Mouse (Mus musculus): ENCODE data around the gene Degs2. TPM values are rescaled to one million over a fixed set of nuclear protein-coding genes. Genes with fewer than 3 reads are reported as not detected.
A peak's percentile ranks its signal among the peaks of the same experiment; 100 is the strongest.

Degs2 gene
- polyA plus RNA-seq, 1 experiment from 2014 or later = 1.7 TPM

DNA sequence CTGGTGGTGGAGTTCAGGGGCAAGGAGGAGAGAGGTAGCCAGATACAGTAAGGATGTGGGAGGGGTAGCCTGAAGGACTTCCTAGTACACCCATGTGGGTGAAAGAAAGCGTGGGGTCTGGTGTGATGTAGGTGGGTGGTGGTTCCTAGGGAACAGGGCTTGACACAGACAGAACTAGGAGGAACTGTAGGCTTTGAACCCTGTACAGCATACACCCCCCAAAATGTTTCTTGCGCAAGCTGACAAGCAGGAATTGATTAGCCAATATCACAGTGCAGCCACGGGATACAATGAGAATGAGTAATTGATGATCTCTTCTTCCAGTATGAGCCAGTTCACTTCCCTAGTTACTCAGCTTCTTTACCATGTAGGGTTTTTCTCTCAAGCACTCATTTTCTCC lies 63.0 kb downstream of the Degs2 start:
- Histone ChIP-seq H3K4me3 (no peak overlapping the region), H3K9me3 (no peaks in the 10 kb centered on the region), H3K27me3 (replicated peaks) (no peaks in the 10 kb centered on the region), H3K27ac (no peak overlapping the region), H3K4me1 (no peaks in the 10 kb centered on the region), H3K9ac (no peak overlapping the region), H3K36me3 (0 out of 2 replicates have a peak, but pooled peaks cover 10% of the 10 kb centered on the region), H3K4me2 (replicated peaks) (no peak overlapping the region)
- ATAC-seq (ENCODE audit: low FRiP score, low read depth) = no peak
- 87% methylated on average over 3 of the region's 3 CpGs for WGBS

DNA sequence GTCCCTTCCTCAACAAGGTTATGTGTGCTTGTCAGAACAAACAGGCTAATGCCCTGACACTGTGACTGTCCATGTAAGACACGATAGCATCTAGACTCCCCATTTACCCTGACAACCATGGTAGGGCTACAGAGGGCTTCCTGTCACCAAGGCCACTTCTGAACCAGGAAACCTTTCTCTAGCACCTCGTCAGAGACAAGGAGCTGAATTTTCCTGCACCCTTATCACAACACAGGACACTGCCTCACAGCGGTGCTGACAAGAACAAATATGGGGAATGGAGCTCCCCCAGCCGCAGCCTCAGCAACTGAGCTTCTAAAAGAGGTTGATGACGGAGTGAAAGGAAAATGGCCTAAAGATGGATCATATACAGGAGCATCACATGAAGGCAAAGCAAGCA lies 64.7 kb downstream of the Degs2 start:
- Histone ChIP-seq H3K9me3 (no peaks in the 10 kb centered on the region), H3K27ac (no peak overlapping the region), H3K4me2 (replicated peaks) (no peak overlapping the region), H3K36me3 (0 out of 2 replicates have a peak, but pooled peaks cover 10% of the 10 kb centered on the region), H3K9ac (no peak overlapping the region), H3K4me1 (no peaks in the 10 kb centered on the region), H3K27me3 (replicated peaks) (no peaks in the 10 kb centered on the region), H3K4me3 (no peak overlapping the region)
- no peak for ATAC-seq (ENCODE audit: low FRiP score, low read depth)
- 94% methylated on average over 5 of the region's 5 CpGs for WGBS

DNA sequence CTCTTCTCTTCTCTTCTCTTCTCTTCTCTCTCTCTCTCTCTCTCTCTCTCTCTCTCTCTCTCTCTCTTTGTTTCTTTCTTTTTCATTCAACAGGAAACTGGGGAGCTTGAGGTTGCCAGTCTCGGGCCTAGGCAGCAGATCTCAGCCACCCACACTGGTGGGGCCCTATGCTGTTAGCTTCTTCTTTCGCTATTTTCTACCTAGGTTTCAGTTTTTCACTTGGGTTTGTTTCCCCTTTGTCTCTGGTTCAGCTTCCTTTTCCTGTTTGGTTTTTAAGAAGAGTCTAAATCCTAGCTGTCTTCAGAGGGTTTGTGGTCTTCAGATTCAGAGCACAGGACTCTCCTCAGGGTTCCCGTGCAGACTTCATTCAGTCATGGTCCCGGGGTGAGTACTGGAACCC lies 66.6 kb downstream of the Degs2 start:
- H3K9me3 ChIP-seq = no peaks in the 10 kb centered on the region
- no peaks in the 10 kb centered on the region for H3K27me3 ChIP-seq (replicated peaks)
- H3K4me1 ChIP-seq = no peaks in the 10 kb centered on the region
- 93% methylated on average over 4 of the region's 4 CpGs for WGBS
- H3K4me2 ChIP-seq (replicated peaks) = no peak overlapping the region
- no peak overlapping the region for H3K27ac ChIP-seq
- no peak overlapping the region for H3K9ac ChIP-seq
- H3K36me3 ChIP-seq = 0 out of 2 replicates have a peak, but pooled peaks cover 10% of the 10 kb centered on the region
- H3K4me3 ChIP-seq = no peak overlapping the region
- ATAC-seq (ENCODE audit: low FRiP score, low read depth) = no peak

DNA sequence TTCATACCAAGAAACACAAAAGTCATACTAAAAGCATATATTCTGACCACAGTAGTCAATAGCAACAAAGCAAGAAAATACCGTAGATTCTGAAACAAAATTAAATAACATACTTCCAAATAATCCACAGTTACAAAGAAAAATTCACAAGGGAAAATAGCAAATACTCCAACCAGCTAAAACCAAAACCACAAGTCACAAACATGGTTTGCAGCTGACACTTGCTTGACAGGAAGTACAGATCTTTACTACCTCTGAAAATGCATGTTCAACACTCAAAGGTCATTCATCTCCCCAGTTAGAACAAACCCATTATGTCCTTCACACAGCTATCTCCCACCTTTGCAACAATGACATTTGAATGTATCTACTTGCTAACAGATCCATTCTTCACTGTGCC lies 68.1 kb downstream of the Degs2 start:
- no peaks in the 10 kb centered on the region for H3K27me3 ChIP-seq (replicated peaks)
- no peak overlapping the region for H3K4me3 ChIP-seq
- 0 out of 2 replicates have a peak, but pooled peaks cover 5% of the 10 kb centered on the region for H3K36me3 ChIP-seq
- H3K4me2 ChIP-seq (replicated peaks) = no peak overlapping the region
- no peak overlapping the region for H3K9ac ChIP-seq
- H3K4me1 ChIP-seq = no peaks in the 10 kb centered on the region
- whole genome bisulfite sequencing = 98% methylated on average over 1 of the region's 1 CpGs
- H3K9me3 ChIP-seq = no peaks in the 10 kb centered on the region
- no peak overlapping the region for H3K27ac ChIP-seq
- ATAC-seq (ENCODE audit: low FRiP score, low read depth) = no peak

DNA sequence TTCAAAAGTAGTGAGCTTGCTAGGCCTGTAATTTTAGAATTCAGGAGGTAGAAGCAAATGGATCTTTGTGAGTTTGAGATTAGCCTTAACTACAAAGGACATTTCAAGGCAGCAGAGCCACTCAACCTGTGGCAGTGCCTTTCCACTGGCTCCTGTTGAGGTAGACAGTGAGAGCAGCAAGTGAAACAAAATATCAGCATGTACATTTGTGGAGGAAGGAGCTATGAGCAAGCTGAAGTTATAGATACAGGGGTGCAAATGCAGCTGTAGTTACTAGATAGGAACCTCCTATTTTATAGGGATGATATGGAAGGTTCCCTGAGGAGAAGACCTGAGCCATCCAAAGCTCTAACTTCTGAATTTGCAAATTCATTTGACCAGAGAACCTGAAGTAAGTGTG lies 69.6 kb downstream of the Degs2 start:
- no peaks in the 10 kb centered on the region for H3K4me1 ChIP-seq

DNA sequence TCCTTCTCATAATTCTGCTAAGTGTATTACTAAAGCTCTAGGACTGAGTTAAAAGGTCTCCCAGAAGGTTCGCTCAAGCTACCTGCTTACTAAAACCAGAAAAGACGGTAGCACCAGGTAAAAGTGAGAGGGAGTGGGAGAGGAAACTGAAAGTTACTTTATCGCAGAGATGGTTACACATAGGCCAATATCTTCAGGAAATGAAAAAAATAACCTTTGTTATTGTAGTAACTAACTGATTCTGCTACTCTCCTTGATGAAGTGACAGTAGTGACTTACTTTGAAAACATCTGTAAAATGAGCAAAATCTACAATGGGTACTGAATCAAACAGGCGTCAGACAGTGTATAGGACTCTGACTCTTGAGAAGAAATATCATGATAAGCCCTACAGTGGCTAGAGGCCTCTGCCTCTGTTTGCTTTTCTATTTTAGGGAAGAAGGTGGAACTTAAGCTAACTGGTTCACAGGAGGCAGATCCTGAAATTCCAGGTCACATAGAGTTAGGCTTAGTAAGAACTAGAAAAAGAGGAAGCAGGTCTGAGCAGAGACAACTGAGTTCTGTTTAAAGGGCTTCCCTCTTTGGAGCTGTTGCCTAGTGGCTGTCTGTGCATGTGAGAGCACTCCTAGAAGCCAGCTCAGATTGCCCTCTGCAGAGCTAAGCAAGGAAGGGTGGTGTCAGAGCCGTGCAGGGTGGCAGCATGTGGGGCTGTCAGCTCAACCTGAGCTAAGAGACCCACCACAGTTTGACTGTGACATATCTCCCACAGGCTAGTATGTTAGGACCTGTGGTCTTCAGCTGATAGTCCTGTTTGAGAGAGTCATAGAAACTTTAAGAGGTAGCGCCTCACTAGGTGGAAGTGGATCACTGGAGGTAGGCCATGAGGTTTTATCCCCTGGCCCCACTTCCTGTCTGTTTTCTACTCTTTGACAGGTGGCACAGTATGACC lies 71.1 kb downstream of the Degs2 start:
- no peak overlapping the region for H3K4me3 ChIP-seq
- H3K27me3 ChIP-seq (replicated peaks) = no peaks in the 10 kb centered on the region
- H3K9ac ChIP-seq = no peak overlapping the region
- no peak overlapping the region for H3K4me2 ChIP-seq (replicated peaks)
- H3K9me3 ChIP-seq = no peaks in the 10 kb centered on the region
- no peak for ATAC-seq (ENCODE audit: low FRiP score, low read depth)
- 0 out of 2 replicates have a peak, but pooled peaks cover 5% of the 10 kb centered on the region for H3K36me3 ChIP-seq
- WGBS = 92% methylated on average over 6 of the region's 6 CpGs
- no peaks in the 10 kb centered on the region for H3K4me1 ChIP-seq
- no peak overlapping the region for H3K27ac ChIP-seq

More for the DNA sequence above, 69.6 kb downstream of the Degs2 start:
- no peak overlapping the region for H3K4me2 ChIP-seq (replicated peaks)
- H3K27me3 ChIP-seq (replicated peaks) = no peaks in the 10 kb centered on the region
- H3K9me3 ChIP-seq = no peaks in the 10 kb centered on the region
- H3K36me3 ChIP-seq = 0 out of 2 replicates have a peak, but pooled peaks cover 5% of the 10 kb centered on the region
- no peak overlapping the region for H3K27ac ChIP-seq
- H3K4me3 ChIP-seq = no peak overlapping the region
- H3K9ac ChIP-seq = no peak overlapping the region
- no peak for ATAC-seq (ENCODE audit: low FRiP score, low read depth)

DNA sequence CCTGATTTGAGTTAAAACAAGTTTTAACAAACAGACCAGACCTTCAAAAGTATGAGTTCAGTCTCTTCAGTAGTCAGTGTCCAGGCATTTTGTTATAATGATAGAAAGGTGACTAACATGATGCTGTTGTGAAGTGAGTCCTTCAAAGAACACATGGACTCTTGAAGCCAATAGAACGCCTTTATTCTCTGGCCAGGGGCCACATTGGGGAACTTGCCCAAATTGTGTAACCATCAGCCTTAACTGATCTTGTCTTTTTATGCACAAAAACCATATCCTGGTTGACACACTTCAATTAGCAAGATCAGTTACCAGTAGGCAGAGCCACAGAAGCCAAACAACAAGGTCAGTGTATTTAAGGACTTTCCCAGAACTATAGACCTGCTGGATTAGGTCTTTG lies 72.6 kb downstream of the Degs2 start:
- 96% methylated on average over 1 of the region's 1 CpGs for WGBS
- Histone ChIP-seq H3K9ac (no peak overlapping the region), H3K27me3 (replicated peaks) (no peaks in the 10 kb centered on the region), H3K4me1 (peaks cover 3% of the 10 kb centered on the region; the same call in 1 of the 2 replicates), H3K4me2 (replicated peaks) (no peak overlapping the region), H3K36me3 (0 out of 2 replicates have a peak, but pooled peaks cover under 1% of the 10 kb centered on the region), H3K9me3 (no peaks in the 10 kb centered on the region), H3K4me3 (no peak overlapping the region), H3K27ac (no peak overlapping the region)
- ATAC-seq (ENCODE audit: low FRiP score, low read depth) = no peak

MicroRNAs within 50 kb of the gene (microRNA counts, 519-probe panel; counts per million panel counts)
- microRNA mmu-miR-342-3p (6,125 counts per million, percentile 90 among the panel's probes with 10 or more counts), microRNA mmu-miR-342-5p (342 counts per million, percentile 67 among the panel's probes with 10 or more counts)

Small RNA genes within 50 kb of the gene (microRNA-seq; reads per million reads assigned to microRNA genes)
- gene Gm23872 = not detected
- 6,386 reads per million, percentile 93 among the genes with 10 or more reads in this experiment for gene Mir342

Other genes starting within 250 kb of the Degs2 start
- gene Evl, start 147.6 kb downstream of the Degs2 start, polyA plus RNA-seq (2016; fragmentation: Nextera tagmentation; extraction: Ambion mirVana) = 151 and 156 TPM in 2 replicates
- 18.4 and 19.8 TPM in 2 replicates for gene Yy1, start 90.7 kb upstream of the Degs2 start, polyA plus RNA-seq (2016; fragmentation: Nextera tagmentation; extraction: Ambion mirVana)
- gene Slc25a29, start 133.6 kb upstream of the Degs2 start, polyA plus RNA-seq (2016; fragmentation: Nextera tagmentation; extraction: Ambion mirVana) = 15.4 and 16.0 TPM in 2 replicates
- 12.2 and 14.5 TPM in 2 replicates for gene Slc25a47, start 133.7 kb upstream of the Degs2 start, polyA plus RNA-seq (2016; fragmentation: Nextera tagmentation; extraction: Ambion mirVana)
- 7.0 and 9.8 TPM in 2 replicates for gene Wdr25, start 191.3 kb upstream of the Degs2 start, polyA plus RNA-seq (2016; fragmentation: Nextera tagmentation; extraction: Ambion mirVana)
- 120 and 123 TPM in 2 replicates for gene Wars, start 191.9 kb upstream of the Degs2 start, polyA plus RNA-seq (2016; fragmentation: Nextera tagmentation; extraction: Ambion mirVana)

Measured in neural tube, embryonic 12.5 days (tissue).